Mouse (Mus musculus): ENCODE measurements at regions not wholly inside any gene's neighbourhood (a gene's known extent, or its start where the extent isn't known, plus 50 kb on each side); places are given as distances from the start of the nearest gene placed in this dataset.
A peak's percentile ranks its signal among the peaks of the same experiment; 100 is the strongest.

GRCm38 (mm10) chr17:89802148-89802547 is 108.1 kb downstream of the Gm10184 start:
- no peak for DNase-seq (ENCODE audit: low spot score in 2 of 2)

- DNase-seq (ENCODE audit: low spot score in 2 of 2): no peak
These were observed 132.7 kb downstream of the Gm10184 start for GRCm38 (mm10) chr17:89777570-89777969.

- DNase-seq (ENCODE audit: low spot score in 2 of 2): no peak
These were observed 143.9 kb downstream of the Gm10184 start for GRCm38 (mm10) chr17:89766229-89766875.

GRCm38 (mm10) chr17:89737418-89737817 is 172.8 kb downstream of the Gm10184 start:
- DNase-seq (ENCODE audit: low spot score in 2 of 2): no peak

- DNase-seq (ENCODE audit: low spot score in 2 of 2): peak in 1 of 2 experiments; percentile 4
These were observed 184.7 kb downstream of the Gm10184 start for GRCm38 (mm10) chr17:89725534-89725933.

- no peak for DNase-seq (ENCODE audit: low spot score in 2 of 2)
These were observed 228.5 kb downstream of the Gm10184 start for GRCm38 (mm10) chr17:89681798-89682197.

GRCm38 (mm10) chr17:89658326-89658725 is 251.9 kb downstream of the Gm10184 start:
- DNase-seq (ENCODE audit: low spot score in 2 of 2): no peak

GRCm38 (mm10) chr17:89656211-89656610 is 254.0 kb downstream of the Gm10184 start:
- no peak for DNase-seq (ENCODE audit: low spot score in 2 of 2)

GRCm38 (mm10) chr17:89654089-89654813 is 256.0 kb downstream of the Gm10184 start:
- DNase-seq (ENCODE audit: low spot score in 2 of 2): peak; percentile 63 to 92

- DNase-seq (ENCODE audit: low spot score in 2 of 2): no peak
These were observed 264.2 kb downstream of the Gm10184 start for GRCm38 (mm10) chr17:89646000-89646399.
